ENCODE assay signal across 8 mouse cellular contexts in genomic region chr13:119462596-119463560, GRCm38 (mm10). TPM values are rescaled to one million over a fixed set of nuclear protein-coding genes. Genes with fewer than 3 reads are reported as not detected.
DNase-seq lines count a peak whose midpoint lies in the region; ATAC-seq and TF ChIP-seq lines count a peak whose summit lies in the region.

Gene 4833420G17Rik (plus strand): TSS chr13:119462768.

- 8% methylated on average over 57 of the region's 57 CpGs for WGBS in heart, embryonic 12.5 days
- WGBS in kidney, postnatal 0 days = under 1% methylated on average over 57 of the region's 57 CpGs
- WGBS in liver, embryonic 11.5 days = 10% methylated on average over 57 of the region's 57 CpGs
- 2% methylated on average over 57 of the region's 57 CpGs for WGBS in stomach, embryonic 14.5 days

- no peaks in the 10 kb centered on the region for H3K9me3 ChIP-seq in heart, embryonic 12.5 days (replicated peaks)
- H3K9me3 ChIP-seq in kidney, postnatal 0 days (replicated peaks; ENCODE audit: low read length) = no peaks in the 10 kb centered on the region
- no peaks in the 10 kb centered on the region for H3K9me3 ChIP-seq in liver, embryonic 11.5 days (ENCODE audit: control insufficient read depth, low read length)
- H3K9me3 ChIP-seq in stomach, embryonic 14.5 days (ENCODE audit: control insufficient read depth, low read depth, low read length) = no peaks in the 10 kb centered on the region

- peak; percentile 93 for DNase-seq in CD4-positive helper T cell, adult 2 months (ENCODE audit: low read depth, low spot score)
- DNase-seq in brain, embryonic 18.5 days (ENCODE audit: low read depth, low spot score) = peak; percentile 82
- DNase-seq in kidney, postnatal 0 days (ENCODE audit: low spot score) = peak; percentile 94
- DNase-seq in liver, embryonic 11.5 days (ENCODE audit: low spot score) = peak; percentile 83
- DNase-seq in naive thymus-derived CD4-positive, alpha-beta T cell, adult 2 months (ENCODE audit: low read depth) = peak; percentile 93

- H3K4me3 ChIP-seq in heart, embryonic 12.5 days = peak within 1 kb of the TSS; percentile 77
- H3K4me3 ChIP-seq in kidney, postnatal 0 days (replicated peaks; ENCODE audit: low read depth, low read length) = peak within 1 kb of the TSS; percentile 86
- H3K4me3 ChIP-seq in liver, embryonic 11.5 days (ENCODE audit: low read depth, low read length) = peak within 1 kb of the TSS; percentile 81
- peak within 1 kb of the TSS; percentile 75 for H3K4me3 ChIP-seq in stomach, embryonic 14.5 days (ENCODE audit: low read depth, low read length)

- peak within 1 kb of the TSS; percentile 77 for H3K4me2 ChIP-seq in heart, embryonic 12.5 days
- H3K4me2 ChIP-seq in kidney, postnatal 0 days (ENCODE audit: low read length) = peak within 1 kb of the TSS; percentile 76
- peak within 1 kb of the TSS; percentile 88 for H3K4me2 ChIP-seq in liver, embryonic 11.5 days
- H3K4me2 ChIP-seq in stomach, embryonic 14.5 days (replicated peaks; ENCODE audit: low read depth, low read length) = peak within 1 kb of the TSS; percentile 76

- H3K27me3 ChIP-seq in heart, embryonic 12.5 days (replicated peaks) = no peaks in the 10 kb centered on the region
- no peaks in the 10 kb centered on the region for H3K27me3 ChIP-seq in kidney, postnatal 0 days (ENCODE audit: insufficient read depth, low read length)
- H3K27me3 ChIP-seq in liver, embryonic 11.5 days (replicated peaks; ENCODE audit: control insufficient read depth, insufficient read depth, low read length) = no peaks in the 10 kb centered on the region
- H3K27me3 ChIP-seq in stomach, embryonic 14.5 days (ENCODE audit: control insufficient read depth, insufficient read depth, low read length) = no peaks in the 10 kb centered on the region

- H3K4me1 ChIP-seq in heart, embryonic 12.5 days (replicated peaks) = peaks cover 6% of the 10 kb centered on the region
- peaks cover 5% of the 10 kb centered on the region; the same call in 1 of the 2 replicates for H3K4me1 ChIP-seq in kidney, postnatal 0 days (replicated peaks; ENCODE audit: insufficient read depth, low read length)
- peaks cover 8% of the 10 kb centered on the region for H3K4me1 ChIP-seq in liver, embryonic 11.5 days (replicated peaks; ENCODE audit: control insufficient read depth, insufficient read depth, low read length)
- no peaks in the 10 kb centered on the region for H3K4me1 ChIP-seq in stomach, embryonic 14.5 days (ENCODE audit: control insufficient read depth, insufficient read depth, low read length)

- peak within 1 kb of the TSS; percentile 65 for H3K27ac ChIP-seq in heart, embryonic 12.5 days (ENCODE audit: poor library complexity, severe bottlenecking)
- peak within 1 kb of the TSS; percentile 85 for H3K27ac ChIP-seq in kidney, postnatal 0 days
- H3K27ac ChIP-seq in liver, embryonic 11.5 days (ENCODE audit: low read depth, low read length) = peak within 1 kb of the TSS; percentile 58; the same call in 1 of the 2 replicates
- peak within 1 kb of the TSS; percentile 73 for H3K27ac ChIP-seq in stomach, embryonic 14.5 days (ENCODE audit: low read length)

- H3K36me3 ChIP-seq in heart, embryonic 12.5 days = peaks cover 31% of the 10 kb centered on the region
- H3K36me3 ChIP-seq in kidney, postnatal 0 days (ENCODE audit: insufficient read depth, low read length) = peaks cover 21% of the 10 kb centered on the region
- H3K36me3 ChIP-seq in liver, embryonic 11.5 days (ENCODE audit: control insufficient read depth, insufficient read depth, low read length) = peaks cover 10% of the 10 kb centered on the region; the same call in 1 of the 2 replicates
- H3K36me3 ChIP-seq in stomach, embryonic 14.5 days (ENCODE audit: control insufficient read depth, insufficient read depth, low read length) = peaks cover 21% of the 10 kb centered on the region

- peak within 1 kb of the TSS; percentile 87 for H3K9ac ChIP-seq in heart, embryonic 12.5 days
- H3K9ac ChIP-seq in kidney, postnatal 0 days (ENCODE audit: low read depth, low read length) = peak within 1 kb of the TSS; percentile 81
- peak within 1 kb of the TSS; percentile 74 for H3K9ac ChIP-seq in liver, embryonic 11.5 days (ENCODE audit: low read depth, low read length)
- peak within 1 kb of the TSS; percentile 34 for H3K9ac ChIP-seq in stomach, embryonic 14.5 days (replicated peaks; ENCODE audit: low read depth, low read length)

- TF ChIP-seq CTCF in kidney, postnatal 0 days (IDR thresholded peaks at IDR 0.05; ENCODE audit: low read depth) = no peak

- ATAC-seq in erythroid progenitor cell, adult 5-6 weeks (replicated peaks; ENCODE audit: low FRiP score, poor library complexity, severe bottlenecking) = peak; percentile 98
- ATAC-seq in heart, embryonic 12.5 days (ENCODE audit: insufficient number of reproducible peaks, low FRiP score) = peak; percentile 94
- peak; percentile 96 for ATAC-seq in kidney, postnatal 0 days (replicated peaks; ENCODE audit: low FRiP score, low read depth)
- ATAC-seq in liver, embryonic 11.5 days (replicated peaks; ENCODE audit: low FRiP score) = peak; percentile 98
- ATAC-seq in stomach, embryonic 14.5 days (ENCODE audit: insufficient number of reproducible peaks, insufficient read depth, low FRiP score, low read depth) = peak; percentile 95

RNA-seq across cellular contexts. Expression of gene 4833420G17Rik, which starts in this region (rescaled TPM):
- 47.6 and 73.4 TPM in 2 replicates for total RNA-seq in erythroid progenitor cell, adult 5-6 weeks (2015; ENCODE audit: low replicate concordance)
- 47.1 and 70.9 TPM in 2 replicates for total RNA-seq in erythroid progenitor cell, adult 5-6 weeks (2017; ENCODE audit: low replicate concordance)
- 44.1 and 46.7 TPM in 2 replicates for polyA plus RNA-seq in heart, embryonic 12.5 days (2016; fragmentation: Nextera tagmentation; extraction: Ambion mirVana)
- polyA plus RNA-seq in kidney, postnatal 0 days (2015; fragmentation: Nextera tagmentation; extraction: Ambion mirVana) = 51.1 and 51.6 TPM in 2 replicates
- polyA plus RNA-seq in liver, embryonic 11.5 days (2014; fragmentation: Nextera tagmentation; extraction: Ambion mirVana) = 40.3 and 40.5 TPM in 2 replicates
- polyA plus RNA-seq in stomach, embryonic 14.5 days (2014; fragmentation: Nextera tagmentation; extraction: Ambion mirVana) = 76.5 and 79.3 TPM in 2 replicates

Comparison
In these comparisons a context has a peak if more than half of its experiments do, and no peak if none do; other contexts are left out.
1. Peak in every context shown above with its lines: DNase-seq, ATAC-seq, H3K4me3 ChIP-seq and H3K27ac ChIP-seq.
2. H3K9ac ChIP-seq: peak in every context shown above with its lines; median percentile 87 in heart, embryonic 12.5 days; 81 in kidney, postnatal 0 days; 74 in liver, embryonic 11.5 days; 34 in stomach, embryonic 14.5 days.